Mouse (Mus musculus) hindbrain, embryonic 12.5 days (tissue): ENCODE data around the gene Uhrf1. TPM values are rescaled to one million over a fixed set of nuclear protein-coding genes. Genes with fewer than 3 reads are reported as not detected.
"Not testable (repeated sequence)": the region's sequence is repeated elsewhere in the genome, so short reads cannot be mapped to it uniquely, and the experiment has no call there.

ENCODE experiments used
- ATAC-seq: fragments of 200-750 bp; cut with Nextera tagmentation; 2 replicates; pipeline ENCODE4 v1.8.0; 2017; ENCODE audit warnings: moderate TSS enrichment; ENCODE audit not compliant: low FRiP score
- H3K27ac ChIP-seq: fragments of 300-500 bp; sonication (generic); 2 replicates; pipeline ENCODE4 v1.5.1; 2016; ENCODE audit warnings: mild to moderate bottlenecking
- H3K27me3 ChIP-seq: fragments of 300-500 bp; sonication (generic); 2 replicates; pipeline ENCODE4 v1.6.1; 2016; ENCODE audit warnings: mild to moderate bottlenecking
- H3K36me3 ChIP-seq: fragments of 300-500 bp; sonication (generic); 2 replicates; pipeline ENCODE4 v1.6.1; 2016; ENCODE audit warnings: mild to moderate bottlenecking
- H3K4me1 ChIP-seq: fragments of 300-500 bp; sonication (generic); 2 replicates; pipeline ENCODE4 v1.6.1; 2016
- H3K4me2 ChIP-seq: fragments of 300-500 bp; sonication (generic); replicated peaks from 2 replicates; pipeline ENCODE4 v1.6.1; 2016; ENCODE audit warnings: mild to moderate bottlenecking
- H3K4me3 ChIP-seq: fragments of 300-500 bp; sonication (generic); 2 replicates; pipeline ENCODE4 v1.5.1; 2016; ENCODE audit warnings: mild to moderate bottlenecking
- H3K9ac ChIP-seq: fragments of 300-500 bp; sonication (generic); 2 replicates; pipeline ENCODE4 v1.6.1; 2016; ENCODE audit warnings: mild to moderate bottlenecking, moderate library complexity
- H3K9me3 ChIP-seq: fragments of 300-500 bp; sonication (generic); replicated peaks from 2 replicates; pipeline ENCODE4 v1.6.1; 2016; ENCODE audit warnings: mild to moderate bottlenecking
- WGBS: fragments of 180-500 bp; shearing (Covaris S2); methylation state at CpG from one replicate; pipeline ENCODE4 v1.1.7; 2016; 5-methylcytosine and 5-hydroxymethylcytosine counted together
- polyA plus RNA-seq: library from polyadenylated mRNA; unstranded; fragments of >200 nt; fragmentation: Nextera tagmentation; extraction: Ambion mirVana; gene quantifications from 2 replicates; pipeline ENCODE4 v1.2.1, GENCODE M21; 2016

Gene Uhrf1
- 95.7 and 99.9 TPM in 2 replicates for polyA plus RNA-seq

- under 1% methylated on average over 43 of the region's 43 CpGs for WGBS
- Histone ChIP-seq H3K36me3 (peaks cover 7% of the 10 kb centered on the region), H3K9me3 (no peaks in the 10 kb centered on the region), H3K9ac (peak within 1 kb of the TSS; percentile 82), H3K4me2 (peak within 1 kb of the TSS; percentile 94), H3K27ac (peak within 1 kb of the TSS; percentile 75), H3K4me3 (peak within 1 kb of the TSS; percentile 79), H3K27me3 (no peaks in the 10 kb centered on the region), H3K4me1 (peaks cover 38% of the 10 kb centered on the region)
- ATAC-seq, result peak; percentile 50
Observed at GRCm38 (mm10) chr17:56303160-56303846, at the start of gene Uhrf1. TSS of gene Uhrf1 (plus strand) at chr17:56303321.

GRCm38 (mm10) chr17:56254695-56255094, 48.4 kb upstream of the Uhrf1 start:
- no peak overlapping the region for H3K4me3 ChIP-seq
- 0 out of 2 replicates have a peak, but pooled peaks cover 3% of the 10 kb centered on the region for H3K27me3 ChIP-seq
- H3K9ac ChIP-seq, result peak overlapping the region; percentile 19; the same call in 1 of the 2 replicates
- H3K9me3 ChIP-seq, result no peaks in the 10 kb centered on the region
- H3K4me2 ChIP-seq, result no peak overlapping the region
- H3K36me3 ChIP-seq, result peaks cover 17% of the 10 kb centered on the region
- peaks cover 36% of the 10 kb centered on the region for H3K4me1 ChIP-seq
- 76% methylated on average over 4 of the region's 4 CpGs for WGBS
- H3K27ac ChIP-seq, result 0 out of 2 replicates have a peak overlapping the region, but pooled peaks have one; percentile 69
- ATAC-seq, result no peak

DNA sequence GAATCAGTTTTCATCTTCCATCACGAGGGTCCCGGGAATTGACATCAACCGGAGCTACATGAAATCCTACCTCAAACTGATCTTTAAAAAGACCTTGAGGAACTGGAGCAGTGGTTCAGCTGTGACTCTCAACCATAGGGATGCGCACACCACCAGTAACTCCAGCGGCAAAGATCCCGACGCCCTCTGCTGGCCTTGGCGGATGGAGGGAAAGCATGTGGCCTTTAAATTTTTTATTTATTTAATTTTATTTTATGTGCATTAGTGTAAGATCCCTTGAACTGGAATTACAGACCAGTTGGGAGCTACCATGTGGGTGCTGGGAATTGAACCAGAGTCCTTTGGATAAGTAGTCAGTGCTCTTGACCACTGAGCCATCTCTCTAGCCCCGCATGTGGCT, 47.7 kb upstream of the Uhrf1 start:
- no peaks in the 10 kb centered on the region for H3K9me3 ChIP-seq
- H3K27ac ChIP-seq, result peak overlapping the region; percentile 69; the same call in 1 of the 2 replicates
- H3K4me3 ChIP-seq, result 0 out of 2 replicates have a peak overlapping the region, but pooled peaks have one; percentile 79
- peaks cover 41% of the 10 kb centered on the region for H3K4me1 ChIP-seq
- ATAC-seq, result peak; percentile 11; the same call in 1 of the 2 replicates
- WGBS, result 23% methylated on average over 9 of the region's 9 CpGs
- 0 out of 2 replicates have a peak, but pooled peaks cover 3% of the 10 kb centered on the region for H3K27me3 ChIP-seq
- peak overlapping the region; percentile 61; the same call in 1 of the 2 replicates for H3K4me2 ChIP-seq
- H3K36me3 ChIP-seq, result peaks cover 25% of the 10 kb centered on the region
- no peak overlapping the region for H3K9ac ChIP-seq

DNA sequence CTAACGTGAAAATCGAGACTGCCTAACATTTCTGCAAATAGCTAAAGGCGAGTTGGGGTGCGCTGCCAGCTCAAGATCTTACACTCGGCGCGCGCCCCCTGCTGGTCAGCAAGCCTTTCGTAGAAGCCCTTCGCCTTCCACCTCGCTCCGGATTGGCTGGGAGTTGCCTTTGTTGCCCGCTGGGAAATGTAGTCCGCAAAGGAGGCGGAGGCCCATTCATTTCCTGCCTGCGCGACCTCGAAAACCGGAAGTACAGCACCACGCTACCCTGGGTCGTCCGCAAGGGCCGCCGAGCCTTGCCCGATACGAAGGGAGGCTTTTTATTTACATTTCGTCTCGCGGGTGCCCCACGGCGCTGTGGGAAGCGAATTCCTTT, 47.3 kb upstream of the Uhrf1 start:
- Histone ChIP-seq H3K27ac (peak overlapping the region; percentile 85), H3K4me1 (peaks cover 41% of the 10 kb centered on the region), H3K36me3 (peaks cover 29% of the 10 kb centered on the region), H3K4me2 (peak overlapping the region; percentile 61), H3K9ac (peak overlapping the region; percentile 54), H3K9me3 (no peaks in the 10 kb centered on the region), H3K27me3 (0 out of 2 replicates have a peak, but pooled peaks cover 3% of the 10 kb centered on the region), H3K4me3 (peak overlapping the region; percentile 79)
- WGBS, result under 1% methylated on average over 32 of the region's 32 CpGs
- peak; percentile 93 for ATAC-seq

GRCm38 (mm10) chr17:56256239-56256881, 46.8 kb upstream of the Uhrf1 start, which contains the start of gene Fem1a:
TSS of gene Fem1a (plus strand) at chr17:56256810.
- Histone ChIP-seq H3K9me3 (no peaks in the 10 kb centered on the region), H3K4me3 (peak within 1 kb of the TSS; percentile 79), H3K36me3 (peaks cover 34% of the 10 kb centered on the region), H3K4me1 (peaks cover 41% of the 10 kb centered on the region), H3K9ac (peak within 1 kb of the TSS; percentile 74), H3K27me3 (0 out of 2 replicates have a peak, but pooled peaks cover 3% of the 10 kb centered on the region), H3K4me2 (peak within 1 kb of the TSS; percentile 99), H3K27ac (peak within 1 kb of the TSS; percentile 85)
- under 1% methylated on average over 28 of the region's 28 CpGs for WGBS
- peak; percentile 92 for ATAC-seq

DNA sequence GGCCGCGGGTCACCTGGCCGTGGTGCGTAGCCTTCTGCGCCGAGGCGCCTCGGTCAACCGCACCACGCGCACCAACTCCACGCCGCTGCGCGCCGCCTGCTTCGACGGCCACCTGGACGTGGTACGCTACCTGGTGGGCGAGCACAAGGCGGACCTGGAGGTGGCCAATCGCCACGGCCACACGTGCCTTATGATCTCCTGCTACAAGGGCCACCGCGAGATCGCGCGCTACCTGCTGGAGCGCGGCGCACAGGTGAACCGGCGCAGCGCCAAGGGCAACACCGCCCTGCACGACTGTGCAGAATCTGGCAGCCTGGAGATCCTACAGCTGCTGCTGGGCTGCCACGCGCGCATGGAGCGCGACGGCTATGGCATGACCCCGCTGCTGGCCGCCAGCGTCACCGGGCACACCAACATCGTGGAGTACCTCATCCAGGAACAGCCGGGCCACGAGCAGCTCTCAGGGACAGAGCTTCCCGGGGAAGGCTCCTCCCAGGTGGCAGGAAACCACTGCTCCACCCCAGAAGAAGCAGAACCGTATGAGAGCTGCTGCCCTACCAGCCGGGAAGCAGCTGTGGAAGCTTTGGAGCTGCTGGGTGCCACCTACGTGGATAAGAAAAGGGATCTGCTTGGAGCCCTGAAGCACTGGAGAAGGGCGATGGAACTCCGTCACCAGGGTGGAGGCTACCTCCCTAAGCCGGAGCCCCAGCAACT, 45.8 kb upstream of the Uhrf1 start:
- H3K4me2 ChIP-seq, result peak overlapping the region; percentile 99
- H3K4me1 ChIP-seq, result peaks cover 40% of the 10 kb centered on the region
- H3K27me3 ChIP-seq, result 0 out of 2 replicates have a peak, but pooled peaks cover 3% of the 10 kb centered on the region
- peak overlapping the region; percentile 76 for H3K27ac ChIP-seq
- H3K9ac ChIP-seq, result peak overlapping the region; percentile 74
- H3K36me3 ChIP-seq, result peaks cover 40% of the 10 kb centered on the region
- no peak for ATAC-seq
- WGBS, result 11% methylated on average over 58 of the region's 58 CpGs
- H3K9me3 ChIP-seq, result no peaks in the 10 kb centered on the region
- H3K4me3 ChIP-seq, result peak overlapping the region; percentile 79

- ATAC-seq, H3K9ac ChIP-seq, H3K4me3 ChIP-seq, H3K27me3 ChIP-seq, H3K27ac ChIP-seq, H3K9me3 ChIP-seq: not testable (repeated sequence)
- WGBS, result 94% methylated on average over 19 of the region's 19 CpGs
- Histone ChIP-seq H3K4me1 (peaks cover 44% of the 10 kb centered on the region), H3K4me2 (peak overlapping the region; percentile 99; the same call in 1 of the 2 replicates), H3K36me3 (peaks cover 47% of the 10 kb centered on the region)
Observed at GRCm38 (mm10) chr17:56258269-56258668, 44.9 kb upstream of the Uhrf1 start.

DNA sequence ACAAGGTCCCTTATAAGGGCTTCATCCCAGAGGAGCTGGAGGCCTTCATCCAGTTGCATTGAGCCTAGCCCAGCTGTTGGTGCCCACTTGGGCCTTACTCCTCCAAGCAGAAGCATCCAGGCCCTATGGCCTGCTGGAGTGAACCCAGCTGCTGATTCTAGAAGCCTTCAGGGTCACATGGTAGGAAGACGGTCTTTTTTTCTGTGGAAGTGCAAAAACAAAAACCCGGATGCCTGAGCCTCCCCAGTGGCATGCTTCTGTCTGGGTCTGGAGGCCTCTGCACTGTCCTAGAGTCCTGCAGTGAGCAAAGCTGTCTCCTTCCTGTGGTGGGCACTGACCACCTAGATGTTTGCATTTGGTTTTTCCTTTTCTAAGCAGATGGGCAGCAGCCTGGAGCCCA, 44.3 kb upstream of the Uhrf1 start:
- H3K9ac ChIP-seq, ATAC-seq, H3K9me3 ChIP-seq, H3K4me3 ChIP-seq, H3K27ac ChIP-seq, H3K27me3 ChIP-seq: not testable (repeated sequence)
- Histone ChIP-seq H3K4me1 (peaks cover 44% of the 10 kb centered on the region), H3K4me2 (peak overlapping the region; percentile 99; the same call in 1 of the 2 replicates), H3K36me3 (peaks cover 47% of the 10 kb centered on the region)
- 72% methylated on average over 2 of the region's 2 CpGs for WGBS

DNA sequence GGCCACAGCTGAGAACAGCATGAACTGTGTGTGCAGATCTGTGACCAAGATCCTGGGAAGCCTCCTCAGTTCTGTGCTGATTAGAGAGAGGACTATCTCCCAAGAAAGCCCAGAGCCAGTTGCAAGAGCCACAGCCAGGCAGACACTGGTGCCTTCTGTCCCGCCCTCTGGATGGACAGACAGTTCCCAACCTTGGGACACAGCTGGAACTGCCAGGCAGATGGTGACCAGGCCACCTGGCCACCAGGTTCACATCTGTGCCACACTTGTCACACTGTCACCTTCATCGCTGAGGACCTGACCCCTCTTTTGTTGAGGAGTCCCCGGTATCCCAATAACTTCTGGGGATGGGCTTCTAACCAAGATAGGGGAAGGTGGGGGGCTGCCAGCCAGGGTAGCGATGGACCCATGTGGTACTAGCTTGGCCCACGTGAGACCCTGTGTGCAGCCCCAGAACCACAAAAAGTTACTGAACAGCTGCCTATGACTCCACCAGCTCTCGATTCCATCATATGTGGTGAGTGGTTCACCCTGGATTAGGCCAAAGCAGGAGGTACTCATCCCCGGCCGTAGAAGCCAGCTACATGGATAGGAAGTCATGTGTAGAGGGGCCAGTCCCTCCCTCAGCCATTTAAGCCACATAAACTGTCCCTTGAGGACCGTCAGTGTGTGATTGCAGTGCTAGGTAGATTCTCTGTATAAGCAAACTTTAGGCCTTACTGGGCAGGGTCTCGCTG, 43.7 kb upstream of the Uhrf1 start:
- H3K9me3 ChIP-seq, result no peaks in the 10 kb centered on the region
- no peak overlapping the region for H3K27ac ChIP-seq
- no peak overlapping the region for H3K4me3 ChIP-seq
- no peak overlapping the region for H3K9ac ChIP-seq
- H3K4me2 ChIP-seq, result 0 out of 2 replicates have a peak overlapping the region, but pooled peaks have one; percentile 1
- H3K36me3 ChIP-seq, result peaks cover 47% of the 10 kb centered on the region
- no peak for ATAC-seq
- H3K27me3 ChIP-seq, result 0 out of 2 replicates have a peak, but pooled peaks cover 3% of the 10 kb centered on the region
- WGBS, result 90% methylated on average over 10 of the region's 10 CpGs
- peaks cover 46% of the 10 kb centered on the region for H3K4me1 ChIP-seq

- no peak overlapping the region for H3K4me3 ChIP-seq
- no peaks in the 10 kb centered on the region for H3K27me3 ChIP-seq
- peaks cover 56% of the 10 kb centered on the region for H3K36me3 ChIP-seq
- H3K4me1 ChIP-seq, result peaks cover 46% of the 10 kb centered on the region
- H3K4me2 ChIP-seq, result no peak overlapping the region
- no peak for ATAC-seq
- H3K9ac ChIP-seq, result no peak overlapping the region
- no peaks in the 10 kb centered on the region for H3K9me3 ChIP-seq
- 74% methylated on average over 3 of the region's 3 CpGs for WGBS
- no peak overlapping the region for H3K27ac ChIP-seq
Observed at GRCm38 (mm10) chr17:56261166-56261565, 42.0 kb upstream of the Uhrf1 start.

DNA sequence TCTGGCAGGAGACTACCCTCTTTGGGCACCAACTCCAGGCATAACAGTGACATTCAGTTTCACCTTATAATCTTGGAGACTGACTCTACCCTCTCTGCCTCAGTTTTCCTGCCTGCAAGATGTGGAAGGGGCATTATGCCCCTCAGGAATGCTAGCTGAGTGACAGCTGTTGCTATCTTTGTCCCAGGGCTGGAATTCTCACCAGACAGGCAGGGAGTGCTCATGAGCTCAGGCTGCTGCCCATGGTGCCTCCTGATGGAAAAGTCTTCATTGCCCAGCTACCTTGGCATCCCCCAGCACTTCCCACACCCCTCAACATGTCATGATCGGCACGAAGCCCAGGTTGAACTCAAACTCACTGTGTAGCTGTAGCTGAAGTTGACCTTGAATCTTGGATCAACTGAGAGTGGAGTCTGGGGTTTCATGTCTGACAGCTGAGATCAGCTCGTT, 40.5 kb upstream of the Uhrf1 start:
- Histone ChIP-seq H3K9ac (no peak overlapping the region), H3K4me1 (peaks cover 41% of the 10 kb centered on the region)
- 85% methylated on average over 3 of the region's 3 CpGs for WGBS

More for the DNA sequence above, 40.5 kb upstream of the Uhrf1 start:
- no peak for ATAC-seq
- H3K4me2 ChIP-seq, result no peak overlapping the region
- H3K36me3 ChIP-seq, result peaks cover 56% of the 10 kb centered on the region
- no peak overlapping the region; the same call in 1 of the 2 replicates for H3K4me3 ChIP-seq
- H3K27ac ChIP-seq, result no peak overlapping the region
- H3K9me3 ChIP-seq, result no peaks in the 10 kb centered on the region
- H3K27me3 ChIP-seq, result no peaks in the 10 kb centered on the region
